Mouse (Mus musculus) heart, adult 2 months (tissue): ENCODE data around the gene Larp6. TPM values are rescaled to one million over a fixed set of nuclear protein-coding genes. Genes with fewer than 3 reads are reported as not detected.

Experiments used
- DNase-seq, 2 experiments: peaks; one replicate each; pipeline ENCODE4 v3.0.0; 2021
- H3K27ac ChIP-seq: fragments of 200-600 bp; 2 replicates; pipeline ENCODE4 v1.8.1; 2022
- H3K27me3 ChIP-seq: fragments of 200-500 bp; 2 replicates; pipeline ENCODE4 v1.6.1; 2012; ENCODE audit warnings: mild to moderate bottlenecking, low read length, inconsistent platforms, mixed read lengths; ENCODE audit not compliant: control insufficient read depth, insufficient read depth
- H3K36me3 ChIP-seq: fragments of 200-500 bp; 2 replicates; pipeline ENCODE4 v1.6.1; 2012; ENCODE audit warnings: low read length, inconsistent platforms; ENCODE audit not compliant: control insufficient read depth, insufficient read depth
- H3K4me1 ChIP-seq: fragments of 200-500 bp; 2 replicates; pipeline ENCODE4 v1.6.1; 2011; ENCODE audit warnings: low read length; ENCODE audit not compliant: control insufficient read depth, insufficient read depth
- H3K4me3 ChIP-seq: fragments of 200-600 bp; 2 replicates; pipeline ENCODE4 v1.8.1; 2022
- H3K79me2 ChIP-seq: fragments of 200-500 bp; replicated peaks from 2 replicates; pipeline ENCODE4 v1.6.1; 2012; ENCODE audit warnings: mild to moderate bottlenecking, inconsistent platforms, low read length, moderate library complexity, mixed read lengths; ENCODE audit not compliant: control insufficient read depth, insufficient read depth
- H3K9ac ChIP-seq: fragments of 200-500 bp; 2 replicates; pipeline ENCODE4 v1.6.1; 2012; ENCODE audit warnings: low read depth, mild to moderate bottlenecking, control low read depth, inconsistent platforms, low read length, mixed read lengths
- CTCF ChIP-seq: fragments of 200-600 bp; IDR thresholded peaks from 2 replicates; pipeline ENCODE4 v1.8.1; 2022; ENCODE audit warnings: antibody characterized with exemption, mild to moderate bottlenecking, moderate library complexity
- EP300 ChIP-seq: fragments of 200-500 bp; IDR thresholded peaks from 2 replicates; pipeline ENCODE4 v1.6.1; 2011; ENCODE audit warnings: low read depth, low read length, control low read depth; ENCODE audit not compliant: insufficient read depth
- POLR2A ChIP-seq: fragments of 200-500 bp; IDR thresholded peaks from 2 replicates; pipeline ENCODE4 v1.6.1; 2011; ENCODE audit warnings: mild to moderate bottlenecking, low read depth, low read length, control low read depth; ENCODE audit not compliant: insufficient read depth
- WGBS: fragments of 180-500 bp; shearing (Covaris S2); methylation state at CpG from one replicate; pipeline ENCODE4 v1.1.7; 2018; 5-methylcytosine and 5-hydroxymethylcytosine counted together
- intact Hi-C: fragments of 180-260 bp; cut with DNase I; formaldehyde crosslinking; loops from one replicate; pipeline ENCODE4 v1.15.1; 2025
- polyA plus RNA-seq: library from polyadenylated mRNA; depleted of rRNA; stranded (reverse); fragments of >200 nt; gene quantifications from 2 replicates; pipeline ENCODE4 v1.2.3, GENCODE M21; 2012
- total RNA-seq, 2 experiments: library from RNA; stranded (reverse); gene quantifications; 2 replicates each; pipeline ENCODE4 v1.2.3; 2021

Gene Larp6
- total and polyA plus RNA-seq, 3 experiments: 0.94 to 1.9 (median 1.7) TPM

DNA sequence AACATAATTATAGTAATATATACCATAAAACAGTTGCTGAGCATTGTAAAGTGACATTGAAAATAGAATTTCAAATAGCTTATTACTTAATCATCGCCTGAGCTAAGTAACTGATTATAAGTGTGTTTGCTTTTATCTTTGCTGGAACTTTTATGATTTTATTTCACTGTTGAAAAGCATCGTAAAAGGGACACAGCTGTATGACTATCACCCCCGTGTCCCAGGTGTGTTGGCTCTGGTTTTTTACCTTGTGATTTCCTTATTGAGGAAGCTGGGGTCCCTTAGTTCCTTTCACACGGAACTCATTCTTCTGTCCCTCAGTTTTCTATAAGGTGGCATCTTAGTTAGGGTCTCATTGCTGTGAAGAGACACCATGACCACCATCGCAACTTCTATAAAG lies 34.9 kb downstream of the Larp6 start:
- Histone ChIP-seq H3K36me3 (no peaks in the 10 kb centered on the region), H3K27me3 (no peaks in the 10 kb centered on the region), H3K27ac (no peak overlapping the region), H3K79me2 (no peaks in the 10 kb centered on the region), H3K4me3 (no peak overlapping the region), H3K4me1 (peaks cover 5% of the 10 kb centered on the region; the same call in 1 of the 2 replicates), H3K9ac (no peak overlapping the region)
- TF ChIP-seq CTCF (no peak), EP300 (no peak), POLR2A (no peak)
- no peak for DNase-seq
- 86% methylated on average over 5 of the region's 5 CpGs for WGBS
- intact Hi-C loops: no loop called here

GRCm38 (mm10) chr9:60748191-60748590 lies 35.4 kb downstream of the Larp6 start:
- 90% methylated on average over 2 of the region's 2 CpGs for WGBS
- Histone ChIP-seq H3K27ac (no peak overlapping the region), H3K79me2 (no peaks in the 10 kb centered on the region), H3K9ac (no peak overlapping the region), H3K4me3 (no peak overlapping the region), H3K36me3 (no peaks in the 10 kb centered on the region), H3K4me1 (peaks cover 2% of the 10 kb centered on the region; the same call in 1 of the 2 replicates), H3K27me3 (no peaks in the 10 kb centered on the region)
- TF ChIP-seq EP300 (no peak), CTCF (no peak), POLR2A (no peak)
- DNase-seq: no peak
- intact Hi-C loops: no loop called here

- WGBS: 91% methylated on average over 2 of the region's 2 CpGs
Measured at GRCm38 (mm10) chr9:60749105-60749504, 36.3 kb downstream of the Larp6 start.

GRCm38 (mm10) chr9:60751098-60751497 lies 38.3 kb downstream of the Larp6 start:
- TF ChIP-seq CTCF (no peak), EP300 (no peak), POLR2A (no peak)
- Histone ChIP-seq H3K4me3 (no peak overlapping the region), H3K9ac (no peak overlapping the region), H3K79me2 (no peaks in the 10 kb centered on the region), H3K36me3 (no peaks in the 10 kb centered on the region), H3K4me1 (no peaks in the 10 kb centered on the region), H3K27me3 (no peaks in the 10 kb centered on the region), H3K27ac (no peak overlapping the region)
- 89% methylated on average over 5 of the region's 5 CpGs for WGBS
- no peak for DNase-seq
- intact Hi-C loops: no loop called here

More at GRCm38 (mm10) chr9:60749105-60749504, 36.3 kb downstream of the Larp6 start:
- TF ChIP-seq EP300 (no peak), POLR2A (no peak), CTCF (peak; percentile 52)
- Histone ChIP-seq H3K4me3 (no peak overlapping the region), H3K27ac (no peak overlapping the region), H3K79me2 (no peaks in the 10 kb centered on the region), H3K4me1 (no peaks in the 10 kb centered on the region), H3K36me3 (no peaks in the 10 kb centered on the region), H3K9ac (no peak overlapping the region), H3K27me3 (no peaks in the 10 kb centered on the region)
- DNase-seq: no peak
- intact Hi-C loops: no loop called here

DNA sequence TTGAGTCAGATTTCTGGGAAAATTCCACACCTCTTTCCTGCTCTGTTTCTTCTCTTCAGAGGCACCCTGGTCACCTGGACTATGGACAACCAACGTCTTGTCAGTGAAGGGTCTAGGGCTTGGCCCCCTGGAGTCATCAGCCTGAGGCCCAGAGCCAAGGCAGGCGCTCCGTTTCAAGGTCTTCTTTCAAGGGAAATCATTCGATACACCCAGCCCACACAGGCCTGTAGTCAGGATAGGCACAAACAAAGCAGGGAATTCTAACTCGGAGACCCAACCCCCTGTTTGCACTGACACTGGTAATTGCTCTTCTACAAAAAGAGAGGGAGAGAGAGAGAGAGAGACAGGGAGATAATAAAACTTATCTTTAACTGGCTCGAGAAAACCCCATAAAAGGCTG lies 39.2 kb downstream of the Larp6 start:
- Histone ChIP-seq H3K4me3 (no peak overlapping the region), H3K79me2 (no peaks in the 10 kb centered on the region), H3K27ac (no peak overlapping the region), H3K27me3 (no peaks in the 10 kb centered on the region), H3K36me3 (no peaks in the 10 kb centered on the region), H3K4me1 (peaks cover 1% of the 10 kb centered on the region; the same call in 1 of the 2 replicates), H3K9ac (no peak overlapping the region)
- intact Hi-C loops: no loop called here
- TF ChIP-seq EP300 (no peak), CTCF (no peak), POLR2A (no peak)
- no peak for DNase-seq
- 66% methylated on average over 6 of the region's 6 CpGs for WGBS

DNA sequence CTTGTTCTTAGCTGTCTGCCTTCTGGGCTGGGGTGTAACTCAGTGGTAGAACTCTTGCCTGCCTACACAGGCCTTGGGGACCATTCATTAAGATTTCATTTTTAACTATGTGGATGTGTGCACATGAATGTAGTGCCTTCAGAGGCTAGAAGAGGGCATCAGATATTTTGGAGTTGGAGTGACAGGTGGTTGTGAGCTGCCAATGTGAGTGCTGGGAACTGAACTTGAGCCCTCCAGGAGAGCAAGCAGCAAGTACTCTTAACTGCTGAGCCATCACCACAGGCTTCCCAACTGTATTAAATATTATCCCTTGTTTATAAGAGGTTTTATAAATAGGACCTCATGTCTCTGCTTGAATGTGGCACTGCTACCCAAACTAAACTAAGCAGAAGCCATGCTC lies 39.8 kb downstream of the Larp6 start:
- peaks cover 4% of the 10 kb centered on the region for H3K4me1 ChIP-seq
- H3K27ac ChIP-seq: no peak overlapping the region
- no peak for DNase-seq
- H3K27me3 ChIP-seq: no peaks in the 10 kb centered on the region
- intact Hi-C loops: no loop called here
- no peak for TF ChIP-seq POLR2A
- no peak overlapping the region for H3K4me3 ChIP-seq
- no peaks in the 10 kb centered on the region for H3K36me3 ChIP-seq
- H3K9ac ChIP-seq: no peak overlapping the region
- H3K79me2 ChIP-seq: no peaks in the 10 kb centered on the region
